Mouse (Mus musculus) neutrophil, adult 83 days (primary cell): Measurements from ENCODE around the gene Zfand3. TPM values are rescaled to one million over a fixed set of nuclear protein-coding genes. Genes with fewer than 3 reads are reported as not detected.

Experiments used
- total RNA-seq, 2 experiments: library from RNA; stranded (reverse); gene quantifications; one replicate each; pipeline ENCODE4 v1.2.4; 2023

Zfand3 gene
- total RNA-seq: 100 to 1,000 TPM; 105 to 112 TPM

DNA sequence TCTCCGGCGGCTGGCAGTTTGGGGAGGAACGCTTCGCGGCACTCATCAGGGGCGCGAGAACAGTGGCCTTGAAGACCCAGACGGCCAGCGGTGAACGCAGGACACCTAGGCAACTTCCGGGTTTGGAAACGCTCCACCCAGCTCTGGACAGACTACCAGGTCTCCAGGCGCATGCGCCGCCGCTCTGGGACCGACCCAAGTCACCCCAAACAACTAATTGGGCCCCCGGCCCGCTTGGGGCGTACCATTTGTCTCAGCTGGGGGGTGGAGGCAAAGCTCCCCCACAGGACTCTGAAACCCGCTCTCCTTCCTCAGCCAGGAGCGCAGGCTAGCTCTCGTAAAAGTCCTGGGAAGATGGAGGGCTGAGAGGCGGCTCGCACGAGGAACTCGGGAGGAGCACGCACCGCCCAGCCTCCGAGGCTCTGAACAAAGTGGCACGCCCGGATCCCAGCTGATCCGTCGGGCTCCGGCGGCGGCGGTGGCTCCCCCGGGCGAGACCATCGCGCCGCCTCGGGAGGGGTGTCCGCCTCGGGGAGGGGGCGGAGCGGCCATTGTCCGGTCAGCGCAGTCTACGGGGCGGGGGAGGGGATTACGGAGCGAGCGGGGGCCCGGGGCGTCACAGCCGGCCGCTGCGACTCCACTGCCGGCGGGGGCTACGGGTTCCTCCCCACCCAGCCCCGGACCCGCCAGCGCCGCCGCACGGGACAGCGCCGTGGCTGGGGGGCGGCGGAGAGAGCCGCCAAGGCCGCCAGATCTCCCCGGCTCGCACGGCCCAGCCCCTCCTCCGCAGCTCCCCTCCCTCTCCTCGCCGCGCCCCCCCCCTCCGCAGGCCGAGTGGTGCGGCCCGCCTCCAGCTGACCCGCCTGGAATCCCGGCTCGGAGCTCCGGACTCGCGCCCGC is at the start of gene Zfand3:
Gene Zfand3, plus strand, starts transcription at position 531 of the 900 bp plus-strand sequence.

DNA sequence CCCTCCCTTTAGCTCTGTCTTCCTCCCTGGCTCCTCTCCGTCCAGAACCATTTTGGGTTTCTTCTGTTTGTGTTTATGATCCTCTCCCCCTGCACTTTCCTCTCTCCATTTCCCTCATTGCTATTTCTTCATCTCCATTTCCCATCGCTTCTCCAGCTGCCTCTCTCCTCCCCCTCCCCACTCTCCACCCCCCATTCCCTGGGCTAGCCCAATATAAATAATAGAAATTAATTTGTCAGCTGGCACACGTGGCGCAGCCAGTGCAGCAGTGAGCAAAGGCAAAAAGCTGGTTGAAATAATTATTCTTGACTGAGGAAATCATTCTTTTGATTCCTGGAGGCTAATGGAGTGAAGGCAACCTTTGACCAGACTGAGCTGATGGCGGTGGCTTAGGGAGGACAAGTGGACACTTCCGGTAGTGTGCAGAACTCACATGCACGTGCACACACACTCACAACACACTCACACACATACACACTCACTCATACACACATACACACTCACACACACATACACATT is 34.4 kb upstream of the Zfand3 start, which contains the start of gene Mdga1:
Gene Mdga1, minus strand, starts transcription at position 51 of the 519 bp plus-strand sequence.

Other genes with a start within 250 kb of the Zfand3 start
- gene Mdga1, start 34.6 kb upstream of the Zfand3 start, total RNA-seq: 1 to 10 TPM in 1 of 2 experiments, under 1 TPM in 1; 0.81 to 1.8 TPM